Mouse (Mus musculus) cerebellum, adult 18-20 months (tissue): ENCODE results near the gene Cacna1i.

Experiments used
- DNase-seq, 2 experiments: peaks; one replicate each; pipeline ENCODE4 v3.0.0; 2021

Gene Cacna1i

GRCm38 (mm10) chr15:80277107-80277506 is 9.9 kb upstream of the Cacna1i start:
- DNase-seq, result peak; percentile 67 to 70

GRCm38 (mm10) chr15:80277625-80278024 is 9.4 kb upstream of the Cacna1i start:
- no peak for DNase-seq

GRCm38 (mm10) chr15:80278121-80278759 is 8.8 kb upstream of the Cacna1i start:
- peak; percentile 67 to 82 for DNase-seq

- peak; percentile 25 to 40 for DNase-seq
Observed at GRCm38 (mm10) chr15:80279053-80279452, 8.0 kb upstream of the Cacna1i start.

- DNase-seq, result peak in 1 of 2 experiments; percentile 50
Observed at GRCm38 (mm10) chr15:80280646-80281045, 6.4 kb upstream of the Cacna1i start.

- DNase-seq, result peak; percentile 69 to 75
Observed at GRCm38 (mm10) chr15:80288036-80288435, 998 bp downstream of the Cacna1i start.

GRCm38 (mm10) chr15:80289436-80289835 is 2.4 kb downstream of the Cacna1i start:
- DNase-seq, result peak; percentile 83 to 84

GRCm38 (mm10) chr15:80297146-80297545 is 10.1 kb downstream of the Cacna1i start:
- DNase-seq, result no peak

- peak; percentile 58 to 67 for DNase-seq
Observed at GRCm38 (mm10) chr15:80303779-80304178, 16.7 kb downstream of the Cacna1i start.

GRCm38 (mm10) chr15:80304188-80304587 is 17.1 kb downstream of the Cacna1i start:
- no peak for DNase-seq

GRCm38 (mm10) chr15:80306146-80306545 is 19.1 kb downstream of the Cacna1i start:
- peak in 1 of 2 experiments; percentile 60 for DNase-seq

- no peak for DNase-seq
Observed at GRCm38 (mm10) chr15:80314731-80315130, 27.7 kb downstream of the Cacna1i start.

GRCm38 (mm10) chr15:80316966-80317634 is 30.1 kb downstream of the Cacna1i start:
- peak; percentile 84 to 85 for DNase-seq

- DNase-seq, result peak in 1 of 2 experiments; percentile 47
Observed at GRCm38 (mm10) chr15:80317841-80318530, 30.9 kb downstream of the Cacna1i start.

- no peak for DNase-seq
Observed at GRCm38 (mm10) chr15:80318543-80319255, 31.7 kb downstream of the Cacna1i start.

GRCm38 (mm10) chr15:80319315-80319714 is 32.3 kb downstream of the Cacna1i start:
- DNase-seq, result no peak

- no peak for DNase-seq
Observed at GRCm38 (mm10) chr15:80319921-80320320, 32.9 kb downstream of the Cacna1i start.

- no peak for DNase-seq
Observed at GRCm38 (mm10) chr15:80325207-80325606, 38.2 kb downstream of the Cacna1i start.

- no peak for DNase-seq
Observed at GRCm38 (mm10) chr15:80325756-80326155, 38.7 kb downstream of the Cacna1i start.

- DNase-seq, result peak in 1 of 2 experiments; percentile 33
Observed at GRCm38 (mm10) chr15:80326947-80327346, 39.9 kb downstream of the Cacna1i start.

GRCm38 (mm10) chr15:80327743-80328540 is 40.9 kb downstream of the Cacna1i start:
- peak; percentile 96 for DNase-seq

- DNase-seq, result peak; percentile 66 to 81
Observed at GRCm38 (mm10) chr15:80330276-80330675, 43.2 kb downstream of the Cacna1i start.
